Mouse (Mus musculus): ENCODE data around the gene Chpt1. TPM values are rescaled to one million over a fixed set of nuclear protein-coding genes. Genes with fewer than 3 reads are reported as not detected.
"Not testable (repeated sequence)": the region's sequence is repeated elsewhere in the genome, so short reads cannot be mapped to it uniquely, and the experiment has no call there.

Gene Chpt1
- total RNA-seq, 2 experiments from 2014 or later: 86.1 to 98.1 TPM

DNA sequence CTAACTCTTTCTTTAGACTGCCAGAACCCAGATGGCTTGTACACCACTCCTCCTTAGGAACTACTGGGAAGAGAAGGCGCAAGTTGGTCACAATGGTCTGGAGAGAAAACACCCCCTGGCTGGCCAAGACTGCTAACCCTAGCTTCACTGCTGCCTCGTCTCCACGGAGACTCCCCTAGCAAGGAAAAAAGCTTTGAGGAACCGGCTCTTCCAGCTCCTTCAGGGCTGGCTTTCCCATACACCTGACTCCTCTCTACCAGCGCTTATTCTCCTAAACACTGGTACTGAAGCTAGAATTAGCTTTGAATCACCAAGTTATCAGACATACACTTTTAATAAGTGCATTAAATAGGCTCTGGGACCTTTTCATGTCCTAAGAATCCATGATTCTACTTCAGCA, 3.9 kb downstream of the Chpt1 start:
- intact Hi-C loops (cut with DNase I): no loop called here

DNA sequence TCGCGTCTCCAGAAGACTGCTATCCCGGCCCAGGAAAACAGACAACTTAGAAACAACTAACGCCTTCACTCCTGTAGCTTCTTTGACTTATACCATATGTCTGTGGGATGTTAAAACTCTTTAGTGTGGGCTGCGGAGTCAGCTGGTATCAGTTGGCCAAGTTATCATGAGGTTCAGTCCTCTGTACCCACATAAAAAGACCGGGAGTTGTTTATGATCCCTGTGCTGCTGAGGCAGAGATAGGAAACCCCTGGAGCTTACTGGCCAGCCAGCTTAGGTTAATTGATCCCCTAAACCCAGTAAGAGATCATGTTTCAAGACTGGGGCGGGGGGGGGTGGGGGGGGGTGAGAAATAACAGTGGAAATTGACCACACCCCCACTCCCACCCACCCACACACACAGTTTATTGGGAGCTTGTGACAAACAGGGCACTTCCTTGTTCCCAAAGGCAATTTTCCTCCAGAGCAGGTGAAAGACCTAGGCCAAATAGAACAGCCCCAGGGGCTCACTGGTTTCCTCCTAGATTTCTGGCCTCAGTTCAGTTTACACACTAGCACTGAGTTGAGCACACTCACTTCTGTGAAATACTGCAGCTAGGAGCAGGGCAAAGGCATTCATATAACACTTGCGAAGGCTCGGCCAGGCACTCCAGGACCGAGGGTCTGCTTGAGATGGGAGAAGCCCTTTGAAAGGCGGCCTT, 6.9 kb downstream of the Chpt1 start:
- intact Hi-C loops (cut with DNase I): no loop called here
- no peak for DNase-seq

More for the DNA sequence above, 3.9 kb downstream of the Chpt1 start:
- DNase-seq: no peak

DNA sequence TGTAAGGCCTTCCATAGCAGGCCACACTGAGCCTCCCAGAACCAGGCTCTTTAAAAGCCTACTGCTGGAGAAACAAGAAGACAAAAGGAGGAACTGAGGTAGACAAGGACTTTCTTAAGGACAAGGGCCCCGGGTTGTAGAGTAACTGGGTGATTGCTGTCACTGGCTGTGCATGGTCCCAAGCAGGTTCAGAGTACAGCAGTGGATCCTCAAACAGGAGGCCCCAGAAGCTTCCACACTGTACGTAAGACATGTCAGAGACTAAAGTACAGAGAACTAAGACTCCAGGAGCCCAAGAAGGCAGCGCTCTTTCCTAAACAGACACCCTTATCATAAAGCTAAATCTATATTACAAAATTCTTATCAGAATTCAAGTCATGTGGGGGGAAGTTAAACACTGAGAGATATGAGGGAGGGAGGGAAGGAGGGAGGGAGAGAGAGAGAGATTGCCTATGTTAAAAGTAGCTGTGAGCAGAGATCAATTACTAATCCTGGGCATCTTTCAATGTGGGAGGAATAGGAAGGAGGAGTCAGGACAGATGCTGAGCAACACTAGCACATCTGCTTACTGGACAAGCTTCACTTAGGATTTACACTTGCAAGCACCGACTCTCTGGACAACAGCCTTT, 8.8 kb downstream of the Chpt1 start:
- intact Hi-C loops (cut with DNase I): no loop called here
- DNase-seq: no peak

DNA sequence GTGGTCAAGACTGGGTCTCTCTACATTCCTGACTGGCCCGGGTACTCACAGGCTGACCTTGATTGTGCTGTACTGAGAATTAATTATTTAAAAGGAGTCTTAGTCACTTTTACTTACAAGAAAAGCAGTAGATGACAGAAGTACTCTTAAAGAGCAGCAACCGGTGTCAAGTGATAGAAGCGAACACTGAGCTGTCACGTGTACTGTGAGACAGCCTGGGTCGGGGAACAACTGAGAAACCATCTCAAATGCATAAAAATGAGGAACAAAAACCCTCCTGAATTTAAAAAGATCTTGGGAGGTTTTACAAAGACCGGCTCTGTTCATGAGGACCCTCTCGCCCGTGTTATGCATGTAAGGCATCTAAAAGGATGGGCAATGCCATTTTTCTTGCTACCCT, 11.2 kb downstream of the Chpt1 start:
- intact Hi-C loops (cut with DNase I): no loop called here
- no peak for DNase-seq

DNA sequence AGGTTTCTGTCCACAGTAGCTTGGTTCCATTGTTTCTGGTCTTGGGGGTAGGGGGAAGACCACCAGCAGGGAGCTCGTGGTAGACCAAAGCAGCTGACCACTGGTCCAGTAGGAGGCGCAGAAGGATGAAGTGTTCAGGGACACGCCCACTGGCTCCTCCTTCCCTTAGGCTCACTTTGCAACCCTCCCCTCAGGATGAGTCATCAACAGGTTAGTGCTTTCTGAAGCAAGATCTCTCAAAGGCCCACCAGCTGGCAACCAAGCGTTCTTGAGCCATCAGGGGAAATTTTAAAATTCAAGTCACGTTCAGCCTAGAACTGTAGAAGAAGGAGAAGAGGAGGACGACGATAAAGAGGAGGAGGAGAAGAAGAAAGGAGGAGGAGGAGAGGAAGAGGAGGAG, 12.2 kb downstream of the Chpt1 start:
- intact Hi-C loops (cut with DNase I): no loop called here
- no peak for DNase-seq

DNA sequence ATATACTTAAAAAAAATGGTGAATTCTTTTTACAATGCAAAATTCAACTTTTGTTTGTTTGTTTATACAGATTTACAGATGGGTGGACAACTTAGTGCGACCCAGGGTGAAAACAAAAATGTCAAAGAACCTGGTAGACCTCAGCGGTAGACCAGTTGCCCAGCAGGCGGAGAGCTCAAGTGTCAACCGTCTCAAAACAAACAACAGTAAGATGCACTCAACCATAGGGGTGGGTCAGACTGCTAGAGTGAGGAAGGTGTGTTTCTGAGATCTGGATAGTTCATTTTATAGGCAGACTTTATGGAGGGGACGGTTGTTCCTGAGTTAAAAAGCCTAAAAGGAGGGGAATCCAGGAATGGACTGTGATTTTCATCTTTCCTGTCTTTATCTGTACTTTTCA, 15.2 kb downstream of the Chpt1 start:
- intact Hi-C loops (cut with DNase I): no loop called here
- no peak for DNase-seq

DNA sequence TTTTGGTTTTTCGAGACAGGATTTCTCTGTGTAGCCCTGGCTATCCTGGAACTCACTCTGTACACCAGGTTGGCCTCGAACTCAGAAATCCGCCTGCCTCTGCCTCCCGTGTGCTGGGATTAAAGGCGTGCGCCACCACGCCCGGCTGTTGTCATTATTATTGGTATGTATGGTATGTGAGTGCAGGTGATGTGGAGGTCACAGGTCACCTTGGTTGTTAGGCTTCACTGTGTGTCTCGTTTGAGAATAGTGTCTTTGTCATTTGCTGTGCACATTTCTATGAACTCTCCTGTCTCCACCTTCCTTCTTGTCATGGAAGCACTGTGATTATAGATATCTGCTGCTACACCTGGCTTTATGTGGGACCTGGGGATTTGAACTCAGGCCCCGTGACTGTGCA, 21.0 kb downstream of the Chpt1 start:
- intact Hi-C loops (cut with DNase I); DNase-seq: not testable (repeated sequence)

DNA sequence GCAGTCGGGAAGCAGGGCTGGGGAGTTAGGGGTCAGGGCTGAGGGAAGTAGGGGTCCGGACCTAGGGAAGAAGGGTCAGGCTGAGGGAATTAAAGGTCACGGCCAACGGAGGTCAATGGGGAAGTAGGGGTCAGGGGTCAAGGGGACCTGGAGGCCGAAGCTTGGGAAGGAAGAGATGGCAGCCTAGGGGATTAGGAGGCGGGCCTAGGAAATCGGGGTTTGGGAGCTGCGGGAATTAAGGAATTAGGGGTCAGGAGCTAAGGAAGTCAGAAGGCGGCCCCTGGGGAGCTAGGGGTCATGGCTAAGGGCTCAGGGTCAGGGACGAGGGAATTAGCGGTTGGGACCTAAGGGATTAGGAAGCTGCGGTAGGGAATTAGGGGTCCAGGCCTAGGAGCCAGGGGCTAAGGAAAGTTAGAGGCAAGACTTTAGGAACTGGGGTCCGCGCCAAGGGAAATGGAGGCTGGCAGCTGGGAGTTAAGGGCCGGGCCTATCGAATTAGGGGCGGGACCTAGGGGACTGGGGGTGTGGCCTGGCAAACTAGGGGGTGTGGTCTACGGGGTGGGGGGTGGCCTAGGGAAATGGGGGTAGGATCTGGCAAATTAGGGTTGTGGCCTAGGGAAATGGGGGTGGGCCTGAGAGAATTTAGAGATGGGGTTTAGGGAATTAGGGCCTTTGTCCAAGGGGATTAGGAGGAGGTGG, 43.6 kb downstream of the Chpt1 start:
- intact Hi-C loops (cut with DNase I): no loop called here
- DNase-seq: no peak

DNA sequence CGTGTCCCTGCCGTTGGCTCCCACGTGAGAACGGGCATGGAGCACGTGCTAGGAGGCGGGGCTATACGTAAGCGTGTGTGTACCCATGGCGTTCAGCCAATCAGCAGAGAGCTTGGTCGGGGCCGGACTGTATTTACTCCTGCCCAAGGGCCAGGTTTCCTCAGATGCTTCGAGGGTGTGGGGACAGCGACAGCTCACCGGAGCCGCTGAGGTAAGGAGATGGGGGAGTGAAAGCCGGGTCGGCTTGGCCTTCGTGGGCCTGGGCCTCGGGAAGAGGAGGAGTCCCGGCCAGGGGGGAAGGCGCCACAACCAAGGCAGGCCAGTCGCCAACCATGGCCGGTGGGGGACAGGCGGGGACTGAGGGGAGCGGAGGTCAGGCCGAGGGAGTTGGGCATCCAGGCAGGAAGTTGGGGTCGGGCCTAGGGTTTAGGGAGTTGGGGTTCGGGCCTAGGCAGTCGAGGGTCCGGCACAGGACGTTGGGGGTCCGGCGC, 44.3 kb downstream of the Chpt1 start, which contains the start of gene Sycp3:
Sycp3 (plus strand) TSS at position 68 of the 491 bp plus-strand sequence.
- intact Hi-C loops (cut with DNase I): no loop called here
- no peak for DNase-seq

DNA sequence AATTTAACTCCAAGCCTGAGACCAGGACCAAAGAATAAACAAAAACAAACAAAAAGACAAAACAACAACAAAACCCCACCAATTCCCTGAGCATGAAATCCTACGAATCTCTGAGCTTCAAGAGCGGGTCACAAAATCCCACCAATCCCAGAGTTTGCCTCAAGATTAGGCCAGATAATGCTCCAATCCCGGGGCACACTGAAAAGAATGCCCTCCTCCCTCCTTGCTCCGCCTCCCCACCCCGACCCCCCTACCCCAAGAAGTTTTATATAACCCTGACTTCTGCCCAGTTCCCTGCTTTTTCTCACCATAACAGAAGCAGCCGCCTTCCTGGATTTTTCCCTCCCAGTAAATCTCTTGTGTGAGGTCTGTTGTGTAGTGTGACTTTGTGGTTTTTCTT, 46.1 kb downstream of the Chpt1 start:
- DNase-seq: no peak
- intact Hi-C loops (cut with DNase I): no loop called here

DNA sequence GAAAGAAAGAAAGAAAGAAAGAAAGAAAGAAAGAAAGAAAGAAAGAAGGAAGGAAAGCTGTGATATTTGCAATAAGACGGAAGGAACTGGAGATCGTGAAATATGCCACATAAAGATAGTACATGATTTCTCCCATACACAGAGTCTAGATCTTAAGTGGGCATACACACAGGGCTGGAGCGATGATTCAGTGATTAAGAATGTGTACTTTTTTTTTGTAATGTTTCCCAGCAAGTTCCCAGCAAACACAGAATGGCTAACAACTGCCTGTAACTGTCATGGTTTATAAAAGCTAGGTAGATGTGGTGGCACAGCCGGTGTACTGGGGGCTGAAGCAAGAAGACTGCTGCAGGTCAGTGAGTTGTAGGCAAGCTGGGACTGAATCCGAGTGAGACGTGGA, 51.9 kb downstream of the Chpt1 start:
- no peak for DNase-seq
- intact Hi-C loops (cut with DNase I): no loop called here

DNA sequence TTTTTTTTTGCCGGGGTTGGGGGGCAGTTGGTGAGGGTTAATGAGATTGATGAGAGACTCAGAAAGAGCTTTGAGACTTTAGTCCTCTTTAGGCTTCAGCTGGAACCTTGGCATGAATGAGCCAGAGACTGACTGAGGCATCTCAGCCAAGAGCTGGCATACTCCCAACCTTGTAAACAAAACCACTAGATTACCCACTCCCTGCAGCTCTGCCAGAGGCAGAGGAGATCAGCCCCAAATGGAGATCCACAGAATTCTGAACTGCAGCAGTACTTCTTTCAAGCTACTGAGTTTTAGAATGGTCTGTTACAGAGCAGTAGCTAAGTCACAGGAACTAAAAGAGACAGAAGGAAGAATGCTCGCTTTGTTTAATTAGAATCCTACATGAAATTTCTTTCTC, 52.7 kb downstream of the Chpt1 start:
- DNase-seq: peak in 1 of 2 experiments; percentile 21
- intact Hi-C loops (cut with DNase I): no loop called here

DNA sequence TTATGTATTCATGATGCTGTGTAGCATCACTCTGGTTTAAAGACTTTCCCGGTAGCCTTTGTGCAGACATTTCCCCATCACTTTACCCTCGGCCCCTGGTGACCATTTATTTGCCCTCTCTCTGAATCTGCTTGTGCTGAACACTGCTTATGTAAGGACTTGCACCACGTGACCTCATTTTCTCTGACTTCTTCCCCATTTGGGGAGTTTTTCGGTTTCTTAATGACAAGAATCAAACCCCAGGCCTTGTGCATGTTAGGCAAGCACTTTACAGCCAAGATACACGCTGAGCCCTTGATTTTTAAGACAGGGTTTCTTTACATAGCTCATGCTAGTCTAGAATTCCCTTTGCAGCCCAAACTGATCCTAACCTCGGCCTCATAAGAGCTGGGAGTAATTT, 62.6 kb downstream of the Chpt1 start:
- intact Hi-C loops (cut with DNase I): no loop called here
- no peak for DNase-seq

DNA sequence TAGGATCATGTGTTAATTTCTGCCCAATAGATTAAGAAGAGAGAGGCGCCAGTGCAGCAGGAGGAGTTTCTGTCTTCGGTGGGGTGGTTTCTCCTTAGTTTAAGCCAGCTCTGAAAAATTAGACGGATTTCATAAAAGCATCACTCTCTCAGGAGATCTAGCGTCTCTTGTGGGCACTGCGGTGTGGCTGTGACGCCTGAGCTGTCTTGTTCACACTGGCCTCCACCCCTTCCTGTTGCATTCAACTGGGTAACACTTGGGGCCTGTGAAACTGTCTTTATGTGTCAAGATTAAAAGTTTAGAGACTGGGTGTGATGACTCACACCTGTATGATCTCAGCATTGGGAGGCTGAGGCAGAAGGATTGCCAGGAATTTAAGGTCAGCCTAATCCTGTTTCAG, 75.9 kb downstream of the Chpt1 start:
- no peak for DNase-seq
- intact Hi-C loops (cut with DNase I): no loop called here

DNA sequence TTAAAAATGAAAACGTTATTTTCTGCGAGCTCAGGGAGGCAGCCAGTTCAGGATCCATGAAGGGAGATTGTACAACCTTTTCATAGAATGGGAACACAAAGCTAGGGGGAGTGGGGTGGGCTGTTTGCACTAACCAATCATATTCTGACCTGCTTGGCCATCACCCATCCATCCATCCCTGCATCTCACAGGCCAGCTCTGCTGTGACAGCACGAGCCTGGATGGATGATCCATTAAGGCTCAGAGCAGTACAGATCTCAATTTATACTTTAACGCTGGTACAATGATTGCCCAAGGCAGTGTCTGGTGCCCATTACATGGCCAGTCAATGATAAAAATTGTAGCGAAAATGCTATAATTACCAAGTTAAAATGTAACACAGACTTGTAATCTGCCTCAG, 77.0 kb downstream of the Chpt1 start:
- no peak for DNase-seq
- intact Hi-C loops (cut with DNase I): loop anchor here (1.0 kb wide), 1 partner anchor 48 kb away; the partner anchor contains the start of genes Dram1 and Gnptab

DNA sequence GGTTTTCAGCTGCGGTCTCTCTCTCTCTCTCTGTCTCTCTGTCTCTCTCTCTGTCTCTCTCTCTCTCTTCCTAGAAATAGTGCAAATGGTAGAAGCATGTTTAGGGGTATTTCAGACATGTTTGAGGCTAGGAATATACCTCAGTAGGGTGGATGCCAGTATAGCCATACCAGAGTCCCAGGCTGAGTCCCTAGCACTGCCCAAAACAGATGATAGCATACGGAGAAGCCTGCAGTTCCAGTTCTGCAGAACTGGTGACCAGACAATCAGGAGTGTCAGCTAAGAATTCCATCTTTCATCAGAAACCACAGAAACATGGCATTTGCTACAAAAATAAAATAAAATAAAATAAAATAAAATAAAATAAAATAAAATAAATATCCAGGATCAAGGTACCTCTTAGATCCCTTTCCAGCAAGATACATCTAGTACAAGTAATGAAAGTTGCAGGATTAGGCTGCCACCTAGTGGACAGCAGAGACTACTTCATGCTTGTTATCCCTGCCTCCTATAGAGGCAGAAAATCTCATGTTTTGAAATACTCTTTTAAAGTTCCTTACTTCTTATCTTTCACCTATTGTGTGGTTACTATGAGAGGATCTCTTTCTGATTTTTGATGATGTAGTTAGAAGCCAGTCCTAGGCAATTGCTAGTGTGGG, 77.6 kb downstream of the Chpt1 start:
- intact Hi-C loops (cut with DNase I): loop anchor here (1.0 kb wide), 1 partner anchor 47 kb away; the partner anchor contains the start of genes Dram1 and Gnptab
- peak in 1 of 2 experiments; percentile 36 for DNase-seq

DNA sequence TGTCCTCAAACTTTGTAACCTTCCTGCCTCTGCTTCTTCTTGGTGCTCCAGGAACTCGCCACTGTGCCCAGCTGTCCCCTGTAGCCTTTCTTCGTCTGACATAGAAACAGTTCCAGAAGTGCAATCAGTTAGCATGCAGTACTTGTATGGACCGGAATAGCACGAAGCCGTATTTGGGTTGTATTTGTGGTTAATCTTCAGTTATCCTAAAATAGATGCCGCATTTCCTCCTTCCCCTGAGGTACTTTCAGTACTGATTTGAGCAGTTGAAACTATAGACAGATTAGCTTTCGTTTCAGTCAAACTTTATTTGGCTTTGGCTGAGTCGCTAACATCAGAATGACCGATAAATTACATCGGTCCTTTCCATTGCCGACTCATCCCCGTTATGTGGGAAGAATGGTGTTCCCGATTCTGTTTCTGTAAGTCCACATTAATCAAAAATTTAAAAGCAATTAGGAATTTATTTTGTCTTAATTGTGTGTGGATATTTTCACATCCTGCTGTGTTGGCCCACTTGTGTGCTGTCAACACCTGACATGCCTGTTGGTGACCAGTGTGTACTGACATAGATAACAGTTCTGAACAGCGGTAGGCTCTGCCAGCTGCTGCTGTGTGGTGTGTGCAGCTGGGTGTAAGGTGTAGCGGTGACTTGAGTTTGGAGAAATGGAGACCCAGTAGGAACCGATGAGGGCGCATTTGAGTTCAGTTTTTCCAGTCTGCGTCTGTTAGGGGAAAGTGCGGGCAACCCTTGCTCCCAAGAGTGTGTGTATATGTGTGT, 83.0 kb downstream of the Chpt1 start:
- DNase-seq: no peak
- intact Hi-C loops (cut with DNase I): no loop called here

DNA sequence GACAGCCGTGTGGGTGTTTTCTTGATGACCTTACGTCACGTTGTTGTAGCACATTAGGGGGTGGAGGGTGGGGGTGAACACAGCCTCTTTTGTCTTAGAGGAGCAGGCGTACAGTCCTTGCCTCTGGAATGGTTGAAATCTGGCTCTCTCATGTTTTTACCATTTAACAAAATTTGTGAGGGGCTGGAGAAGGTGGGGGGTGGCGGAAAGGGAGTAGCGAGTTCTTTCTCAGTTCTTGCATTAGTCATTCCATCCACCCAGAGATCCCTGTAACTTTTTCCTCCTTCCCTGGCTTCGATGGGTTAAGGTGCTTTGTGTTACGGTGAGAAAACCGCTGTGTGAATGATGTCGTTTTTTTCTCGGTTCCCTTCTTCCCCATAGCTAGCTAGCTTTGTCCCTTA, 83.7 kb downstream of the Chpt1 start:
- no peak for DNase-seq
- intact Hi-C loops (cut with DNase I): no loop called here

DNA sequence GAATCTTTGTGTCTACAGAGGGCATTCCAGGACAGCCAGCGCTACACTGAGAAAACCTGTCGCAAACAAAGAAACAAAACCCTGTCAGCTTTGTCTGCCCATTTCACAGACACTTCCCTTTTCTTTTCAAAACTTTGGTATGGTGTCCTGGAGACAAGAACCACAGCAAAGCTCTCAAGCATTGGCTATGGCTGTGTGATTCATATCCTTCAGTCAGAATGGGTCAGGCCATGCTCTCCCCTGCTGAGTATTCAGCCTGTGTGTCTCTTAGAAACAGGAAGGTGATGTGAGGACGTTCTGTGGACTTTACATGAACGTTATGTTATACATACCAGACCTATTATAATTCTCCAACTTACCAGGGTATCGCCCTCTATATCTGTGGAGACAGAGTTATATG, 86.2 kb downstream of the Chpt1 start:
- no peak for DNase-seq
- intact Hi-C loops (cut with DNase I): no loop called here
